Mouse (Mus musculus) heart, adult 2 months (tissue): ENCODE measurements around the gene Sec14l1.

Source experiments
- CTCF ChIP-seq: fragments of 200-600 bp; IDR thresholded peaks from 2 replicates; pipeline ENCODE4 v1.8.1; 2022; ENCODE audit warnings: antibody characterized with exemption, mild to moderate bottlenecking, moderate library complexity
- EP300 ChIP-seq: fragments of 200-500 bp; IDR thresholded peaks from 2 replicates; pipeline ENCODE4 v1.6.1; 2011; ENCODE audit warnings: low read depth, low read length, control low read depth; ENCODE audit not compliant: insufficient read depth

GRCm38 (mm10) chr11:117146118-117146506 lies 31.1 kb downstream of the Sec14l1 start:
- TF ChIP-seq CTCF (no peak), EP300 (no peak)
